Mouse (Mus musculus) liver, embryonic 11.5 days (tissue): ENCODE measurements around the gene Katnal1. TPM values are rescaled to one million over a fixed set of nuclear protein-coding genes. Genes with fewer than 3 reads are reported as not detected.

Experiments used
- ATAC-seq: fragments of 200-750 bp; cut with Nextera tagmentation; replicated peaks from 2 replicates; pipeline ENCODE4 v1.8.0; 2017; ENCODE audit warnings: moderate number of reproducible peaks, mild to moderate bottlenecking, moderate TSS enrichment, moderate library complexity; ENCODE audit not compliant: low FRiP score
- DNase-seq: peaks from one replicate; pipeline ENCODE4 v3.0.0-alpha.2; 2017; ENCODE audit warnings: low spot score
- H3K27ac ChIP-seq: fragments of 300-500 bp; sonication (generic); 2 replicates; pipeline ENCODE4 v1.5.1; 2014; ENCODE audit warnings: mild to moderate bottlenecking, low read depth, low read length, control low read depth
- H3K27me3 ChIP-seq: fragments of 300-500 bp; sonication (generic); replicated peaks from 2 replicates; pipeline ENCODE4 v1.6.1; 2014; ENCODE audit warnings: low read length, mixed read lengths; ENCODE audit not compliant: control insufficient read depth, insufficient read depth
- H3K36me3 ChIP-seq: fragments of 300-500 bp; sonication (generic); 2 replicates; pipeline ENCODE4 v1.6.1; 2014; ENCODE audit warnings: mild to moderate bottlenecking, low read length, moderate library complexity, mixed read lengths; ENCODE audit not compliant: control insufficient read depth, insufficient read depth
- H3K4me1 ChIP-seq: fragments of 300-500 bp; sonication (generic); replicated peaks from 2 replicates; pipeline ENCODE4 v1.6.1; 2014; ENCODE audit warnings: low read length, mixed read lengths; ENCODE audit not compliant: control insufficient read depth, insufficient read depth
- H3K4me2 ChIP-seq: fragments of 300-500 bp; sonication (generic); 2 replicates; pipeline ENCODE4 v1.6.1; 2014; ENCODE audit warnings: mild to moderate bottlenecking, control low read depth, moderate library complexity
- H3K4me3 ChIP-seq: fragments of 300-500 bp; sonication (generic); 2 replicates; pipeline ENCODE4 v1.5.1; 2014; ENCODE audit warnings: low read depth, low read length, control low read depth
- H3K9ac ChIP-seq: fragments of 300-500 bp; sonication (generic); 2 replicates; pipeline ENCODE4 v1.6.1; 2014; ENCODE audit warnings: low read depth, low read length, control low read depth
- H3K9me3 ChIP-seq: fragments of 300-500 bp; sonication (generic); 2 replicates; pipeline ENCODE4 v1.6.1; 2016; ENCODE audit warnings: low read length, inconsistent platforms, mixed read lengths; ENCODE audit not compliant: control insufficient read depth
- WGBS: fragments of 180-500 bp; shearing (Covaris S2); extraction: QIAGEN DNeasy Blood & Tissue Kit; methylation state at CpG from one replicate; pipeline ENCODE4 v1.1.7; 2014; 5-methylcytosine and 5-hydroxymethylcytosine counted together
- polyA plus RNA-seq: library from polyadenylated mRNA; unstranded; fragments of >200 nt; fragmentation: Nextera tagmentation; extraction: Ambion mirVana; gene quantifications from 2 replicates; pipeline ENCODE4 v1.2.1, GENCODE M21; 2014

Gene Katnal1
- polyA plus RNA-seq, 1 experiment from 2014 or later: 18.9 TPM

DNA sequence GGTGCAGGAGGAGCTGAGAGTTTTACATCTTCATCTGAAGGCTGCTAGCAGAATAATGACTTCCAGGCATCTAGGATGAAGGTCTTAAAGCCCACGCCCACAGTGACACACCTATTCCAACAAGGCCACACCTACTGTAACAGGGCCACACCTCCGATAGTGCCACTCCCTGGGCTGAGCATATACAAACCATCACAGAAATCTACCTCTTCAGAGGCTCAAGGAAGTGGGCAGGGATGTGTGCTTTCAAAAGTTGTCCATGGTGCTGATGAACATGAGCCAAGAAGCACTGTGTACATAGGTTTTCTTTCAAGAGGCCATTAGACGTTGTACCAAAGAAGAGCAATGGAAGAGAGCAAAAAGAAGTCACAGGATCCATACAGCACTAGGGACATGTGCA, 71.6 kb downstream of the Katnal1 start:
- no peak; the same call in 1 of the 2 replicates for ATAC-seq

DNA sequence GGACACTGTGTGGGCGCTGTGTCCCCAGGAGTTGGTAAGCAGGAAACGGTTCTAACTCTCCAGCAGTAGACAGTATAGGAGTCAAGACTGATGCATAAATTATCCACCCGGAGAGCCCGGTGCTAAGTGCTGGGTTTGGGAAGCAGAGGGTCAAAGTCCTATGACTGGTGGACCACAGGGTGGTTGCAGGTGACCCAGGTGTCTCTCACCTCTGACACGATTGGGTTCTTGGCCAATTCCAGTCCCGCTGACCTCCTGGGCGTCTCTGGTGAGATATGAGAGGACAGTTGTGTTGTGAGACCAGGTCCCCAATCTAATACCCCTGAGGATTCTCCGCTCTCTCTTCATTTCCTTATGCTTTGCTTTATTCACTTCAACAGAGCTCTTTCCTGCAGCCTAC, 74.1 kb downstream of the Katnal1 start:
- H3K4me2 ChIP-seq: no peak overlapping the region
- H3K36me3 ChIP-seq: no peaks in the 10 kb centered on the region
- H3K9me3 ChIP-seq: no peaks in the 10 kb centered on the region
- no peaks in the 10 kb centered on the region for H3K27me3 ChIP-seq
- 76% methylated on average over 8 of the region's 8 CpGs for WGBS
- ATAC-seq: no peak
- H3K4me3 ChIP-seq: no peak overlapping the region
- no peak for DNase-seq
- H3K27ac ChIP-seq: no peak overlapping the region
- H3K4me1 ChIP-seq: no peaks in the 10 kb centered on the region
- H3K9ac ChIP-seq: no peak overlapping the region

More for the DNA sequence above, 71.6 kb downstream of the Katnal1 start:
- H3K4me2 ChIP-seq: no peak overlapping the region
- H3K36me3 ChIP-seq: no peaks in the 10 kb centered on the region
- no peak overlapping the region for H3K4me3 ChIP-seq
- no peaks in the 10 kb centered on the region for H3K4me1 ChIP-seq
- WGBS: 82% methylated on average over 3 of the region's 3 CpGs
- no peaks in the 10 kb centered on the region for H3K9me3 ChIP-seq
- no peak for DNase-seq
- no peak overlapping the region for H3K27ac ChIP-seq
- H3K9ac ChIP-seq: no peak overlapping the region
- no peaks in the 10 kb centered on the region for H3K27me3 ChIP-seq

GRCm38 (mm10) chr5:148854166-148854565, 75.0 kb downstream of the Katnal1 start:
- WGBS: 39% methylated on average over 5 of the region's 5 CpGs
- Histone ChIP-seq H3K4me2 (no peak overlapping the region), H3K27ac (no peak overlapping the region), H3K36me3 (no peaks in the 10 kb centered on the region), H3K9ac (no peak overlapping the region), H3K9me3 (no peaks in the 10 kb centered on the region), H3K4me1 (no peaks in the 10 kb centered on the region), H3K4me3 (no peak overlapping the region), H3K27me3 (no peaks in the 10 kb centered on the region)
- ATAC-seq: no peak
- no peak for DNase-seq

DNA sequence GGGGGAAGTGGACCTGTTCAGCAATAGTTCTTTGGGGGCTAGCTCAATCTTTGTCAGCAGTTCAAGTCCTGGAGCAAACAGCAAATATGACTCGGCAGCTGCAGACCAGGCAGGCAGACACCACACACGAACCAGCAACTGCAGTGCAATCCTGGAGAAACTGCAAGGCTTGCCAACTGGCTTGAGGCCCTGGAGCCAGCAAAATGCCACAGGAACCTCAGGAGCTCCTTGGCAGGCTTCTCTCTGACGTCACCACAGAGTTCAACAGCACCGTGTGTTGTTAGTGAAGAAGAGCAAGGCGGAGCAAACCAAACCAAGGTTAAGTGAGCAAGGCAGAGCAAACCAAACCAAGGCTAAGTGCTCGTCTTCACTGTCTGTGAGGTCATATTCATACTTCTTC, 79.6 kb downstream of the Katnal1 start:
- Histone ChIP-seq H3K9me3 (no peaks in the 10 kb centered on the region), H3K27ac (no peak overlapping the region), H3K27me3 (no peaks in the 10 kb centered on the region), H3K9ac (no peak overlapping the region), H3K4me1 (no peaks in the 10 kb centered on the region), H3K4me2 (no peak overlapping the region), H3K4me3 (no peak overlapping the region), H3K36me3 (no peaks in the 10 kb centered on the region)
- ATAC-seq (no peak), DNase-seq (no peak)
- WGBS: 82% methylated on average over 6 of the region's 6 CpGs

DNA sequence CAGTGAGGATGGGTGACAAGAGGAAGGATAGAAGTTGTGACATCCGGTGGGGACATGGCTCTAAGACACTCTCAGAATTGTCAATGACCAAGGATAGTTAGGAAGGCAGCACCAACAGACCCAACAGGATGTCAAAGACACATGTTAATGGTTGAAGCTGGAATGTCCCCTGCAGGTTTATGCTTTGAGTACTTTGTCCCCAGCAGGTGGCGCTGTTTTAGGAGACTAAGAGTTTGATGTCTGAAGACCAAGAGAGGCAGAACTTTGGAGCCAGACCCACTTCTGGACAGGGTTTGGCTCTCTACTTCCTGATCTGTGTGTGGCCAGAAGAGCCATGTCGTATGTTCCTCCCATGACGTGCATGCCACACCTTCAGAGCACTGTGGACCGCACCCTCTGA, 82.1 kb downstream of the Katnal1 start:
- no peak overlapping the region for H3K4me2 ChIP-seq
- WGBS: 92% methylated on average over 5 of the region's 5 CpGs
- no peak overlapping the region for H3K4me3 ChIP-seq
- ATAC-seq (no peak), DNase-seq (no peak)
- no peaks in the 10 kb centered on the region for H3K4me1 ChIP-seq
- H3K36me3 ChIP-seq: no peaks in the 10 kb centered on the region
- no peaks in the 10 kb centered on the region for H3K27me3 ChIP-seq
- no peaks in the 10 kb centered on the region for H3K9me3 ChIP-seq
- no peak overlapping the region for H3K27ac ChIP-seq
- H3K9ac ChIP-seq: no peak overlapping the region

GRCm38 (mm10) chr5:148837069-148837468, 92.1 kb downstream of the Katnal1 start:
- Histone ChIP-seq H3K9ac (no peak overlapping the region), H3K9me3 (no peaks in the 10 kb centered on the region), H3K4me3 (no peak overlapping the region), H3K36me3 (no peaks in the 10 kb centered on the region), H3K4me1 (no peaks in the 10 kb centered on the region), H3K4me2 (peak overlapping the region; percentile 11; the same call in 1 of the 2 replicates), H3K27me3 (no peaks in the 10 kb centered on the region), H3K27ac (no peak overlapping the region)
- WGBS: 17% methylated on average over 8 of the region's 8 CpGs
- peak; percentile 72 for DNase-seq
- ATAC-seq: peak; percentile 98

DNA sequence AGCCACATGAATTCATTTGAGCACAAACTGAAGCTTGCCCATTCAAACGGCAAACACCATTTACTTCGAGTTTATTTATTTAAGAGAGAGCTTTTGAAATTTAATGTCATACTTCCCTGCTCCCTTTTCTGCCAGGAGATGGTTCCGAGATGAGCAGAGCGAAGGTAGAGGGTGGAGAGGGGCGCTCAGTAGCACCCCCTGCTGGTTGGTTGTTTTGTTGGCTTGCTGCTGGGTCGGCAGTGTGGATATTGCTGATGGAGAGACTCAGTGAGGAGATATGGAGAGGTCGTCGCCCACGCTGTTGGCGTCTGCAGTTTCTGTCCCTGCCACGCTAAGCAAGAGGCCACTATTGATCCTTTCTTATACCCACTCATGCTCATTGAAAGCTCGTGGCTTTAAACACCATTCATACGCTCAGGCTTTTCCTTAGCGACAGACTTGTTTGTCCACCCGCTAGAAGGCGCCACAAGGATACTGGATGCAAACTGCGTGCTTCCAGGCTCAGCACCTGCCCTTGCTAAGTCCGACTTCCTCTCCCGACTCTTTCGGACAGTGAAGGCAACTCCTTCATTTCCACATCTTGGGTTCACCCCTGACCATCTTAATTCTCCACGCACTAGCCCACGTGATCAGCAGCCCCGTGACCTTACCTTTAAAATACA, 97.4 kb downstream of the Katnal1 start:
- peaks cover 2% of the 10 kb centered on the region; the same call in 1 of the 2 replicates for H3K4me1 ChIP-seq
- WGBS: 6% methylated on average over 23 of the region's 23 CpGs
- H3K27ac ChIP-seq: no peak overlapping the region
- H3K4me2 ChIP-seq: peak overlapping the region; percentile 64
- ATAC-seq (peak; percentile 85), DNase-seq (peak; percentile 82)
- H3K36me3 ChIP-seq: no peaks in the 10 kb centered on the region
- peak overlapping the region; percentile 36 for H3K4me3 ChIP-seq
- no peaks in the 10 kb centered on the region for H3K9me3 ChIP-seq
- H3K9ac ChIP-seq: peak overlapping the region; percentile 34; the same call in 1 of the 2 replicates
- no peaks in the 10 kb centered on the region for H3K27me3 ChIP-seq

DNA sequence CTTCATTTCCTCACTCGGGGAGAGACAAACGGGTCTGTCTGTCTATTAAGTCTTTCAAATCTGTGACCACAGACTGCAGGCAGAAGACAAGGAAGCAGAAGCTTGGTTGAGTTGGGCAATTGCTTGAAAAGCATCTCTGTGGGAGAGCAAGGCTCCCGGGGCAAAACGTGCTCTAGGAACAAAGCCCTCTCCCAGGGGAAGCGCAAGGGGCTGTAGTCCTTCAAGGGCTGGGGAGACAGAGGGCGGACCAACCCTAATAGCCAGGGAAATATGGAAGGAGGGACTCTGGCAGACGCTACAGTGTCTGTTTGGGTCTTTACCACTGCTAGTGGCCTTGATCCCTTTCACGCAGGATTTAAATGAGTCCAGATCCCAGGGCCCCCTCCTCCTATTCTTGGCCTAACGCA, 98.0 kb downstream of the Katnal1 start:
- H3K4me2 ChIP-seq: peak overlapping the region; percentile 64
- no peaks in the 10 kb centered on the region for H3K36me3 ChIP-seq
- DNase-seq (no peak), ATAC-seq (peak; percentile 18; the same call in 1 of the 2 replicates)
- no peak overlapping the region for H3K27ac ChIP-seq
- 12% methylated on average over 9 of the region's 9 CpGs for WGBS
- peak overlapping the region; percentile 36 for H3K4me3 ChIP-seq
- peak overlapping the region; percentile 34; the same call in 1 of the 2 replicates for H3K9ac ChIP-seq
- no peaks in the 10 kb centered on the region for H3K27me3 ChIP-seq
- no peaks in the 10 kb centered on the region for H3K9me3 ChIP-seq
- H3K4me1 ChIP-seq: peaks cover 2% of the 10 kb centered on the region; the same call in 1 of the 2 replicates

DNA sequence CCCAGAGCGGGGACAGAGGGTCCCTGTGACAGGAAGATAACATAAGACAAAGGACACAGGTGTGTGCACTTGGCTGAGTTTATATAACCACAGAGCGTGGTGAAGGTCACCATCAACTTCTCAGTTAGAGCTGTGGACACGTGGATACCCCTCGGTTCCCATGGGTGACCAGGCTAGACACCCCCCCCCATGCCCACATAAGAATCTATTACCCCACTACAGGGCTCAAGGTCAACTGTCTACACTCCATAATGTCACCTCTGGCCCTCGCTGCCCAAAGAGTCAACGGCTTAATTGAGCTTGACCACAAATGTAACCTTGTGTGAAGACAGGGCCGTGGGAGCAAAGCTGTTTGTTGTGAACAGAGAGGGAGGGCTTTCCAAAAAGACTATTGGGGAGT, 103.4 kb downstream of the Katnal1 start:
- ATAC-seq (no peak), DNase-seq (no peak)
- no peaks in the 10 kb centered on the region for H3K9me3 ChIP-seq
- H3K27ac ChIP-seq: no peak overlapping the region
- H3K4me2 ChIP-seq: no peak overlapping the region
- no peak overlapping the region for H3K4me3 ChIP-seq
- no peaks in the 10 kb centered on the region for H3K4me1 ChIP-seq
- H3K36me3 ChIP-seq: no peaks in the 10 kb centered on the region
- WGBS: 74% methylated on average over 7 of the region's 7 CpGs
- no peaks in the 10 kb centered on the region; the same call in 1 of the 2 replicates for H3K27me3 ChIP-seq
- H3K9ac ChIP-seq: no peak overlapping the region
